Mouse (Mus musculus): ENCODE results near the gene Trpm2. TPM values are rescaled to one million over a fixed set of nuclear protein-coding genes. Genes with fewer than 3 reads are reported as not detected.

The Trpm2 gene
- polyA plus RNA-seq, 1 experiment = 0.17 TPM

- no peak overlapping the region for H3K4me3 ChIP-seq (ENCODE audit: control insufficient read depth, low read depth, low read length)
- no peak overlapping the region for H3K27ac ChIP-seq (ENCODE audit: control insufficient read depth, insufficient read depth, low read depth, low read length)
- TF ChIP-seq POLR2A (IDR thresholded peaks at IDR 0.05; ENCODE audit: control insufficient read depth, low read depth, low read length) (no peak), CTCF (IDR thresholded peaks at IDR 0.05; ENCODE audit: control insufficient read depth, insufficient read depth, insufficient replicate concordance, low read depth, low read length) (no peak)
- peaks cover 11% of the 10 kb centered on the region for H3K4me1 ChIP-seq (ENCODE audit: control insufficient read depth, insufficient read depth, low read length)
- no peaks in the 10 kb centered on the region for H3K27me3 ChIP-seq (ENCODE audit: control insufficient read depth, insufficient read depth, low read length)
- H3K36me3 ChIP-seq (ENCODE audit: control insufficient read depth, insufficient read depth, low read length) = no peaks in the 10 kb centered on the region
Observed at GRCm38 (mm10) chr10:77900903-77901818, 69.2 kb downstream of the Trpm2 start.

- Histone ChIP-seq H3K27me3 (ENCODE audit: control insufficient read depth, insufficient read depth, low read length) (no peaks in the 10 kb centered on the region), H3K4me1 (ENCODE audit: control insufficient read depth, insufficient read depth, low read length) (peaks cover 11% of the 10 kb centered on the region), H3K4me3 (ENCODE audit: control insufficient read depth, low read depth, low read length) (no peak overlapping the region), H3K36me3 (ENCODE audit: control insufficient read depth, insufficient read depth, low read length) (no peaks in the 10 kb centered on the region), H3K27ac (ENCODE audit: control insufficient read depth, insufficient read depth, low read depth, low read length) (no peak overlapping the region)
- TF ChIP-seq POLR2A (IDR thresholded peaks at IDR 0.05; ENCODE audit: control insufficient read depth, low read depth, low read length) (no peak), CTCF (IDR thresholded peaks at IDR 0.05; ENCODE audit: control insufficient read depth, insufficient read depth, insufficient replicate concordance, low read depth, low read length) (no peak)
Observed at GRCm38 (mm10) chr10:77900126-77900525, 70.2 kb downstream of the Trpm2 start.

GRCm38 (mm10) chr10:77895562-77895961, 74.8 kb downstream of the Trpm2 start:
- TF ChIP-seq CTCF (IDR thresholded peaks at IDR 0.05; ENCODE audit: control insufficient read depth, insufficient read depth, insufficient replicate concordance, low read depth, low read length) (no peak), POLR2A (IDR thresholded peaks at IDR 0.05; ENCODE audit: control insufficient read depth, low read depth, low read length) (no peak)
- Histone ChIP-seq H3K27me3 (ENCODE audit: control insufficient read depth, insufficient read depth, low read length) (no peaks in the 10 kb centered on the region), H3K36me3 (ENCODE audit: control insufficient read depth, insufficient read depth, low read length) (no peaks in the 10 kb centered on the region), H3K4me3 (ENCODE audit: control insufficient read depth, low read depth, low read length) (peak overlapping the region; percentile 77), H3K4me1 (ENCODE audit: control insufficient read depth, insufficient read depth, low read length) (no peaks in the 10 kb centered on the region), H3K27ac (ENCODE audit: control insufficient read depth, insufficient read depth, low read depth, low read length) (no peak overlapping the region)

GRCm38 (mm10) chr10:77890987-77891565, 79.3 kb downstream of the Trpm2 start:
- H3K4me1 ChIP-seq (ENCODE audit: control insufficient read depth, insufficient read depth, low read length) = no peaks in the 10 kb centered on the region
- no peaks in the 10 kb centered on the region for H3K27me3 ChIP-seq (ENCODE audit: control insufficient read depth, insufficient read depth, low read length)
- peak overlapping the region; percentile 71 for H3K4me3 ChIP-seq (ENCODE audit: control insufficient read depth, low read depth, low read length)
- H3K36me3 ChIP-seq (ENCODE audit: control insufficient read depth, insufficient read depth, low read length) = no peaks in the 10 kb centered on the region
- no peak for TF ChIP-seq POLR2A (IDR thresholded peaks at IDR 0.05; ENCODE audit: control insufficient read depth, low read depth, low read length)
- TF ChIP-seq CTCF (IDR thresholded peaks at IDR 0.05; ENCODE audit: control insufficient read depth, insufficient read depth, insufficient replicate concordance, low read depth, low read length) = no peak
- no peak overlapping the region for H3K27ac ChIP-seq (ENCODE audit: control insufficient read depth, insufficient read depth, low read depth, low read length)

GRCm38 (mm10) chr10:77886007-77886747, 84.2 kb downstream of the Trpm2 start:
- no peak overlapping the region for H3K4me3 ChIP-seq (ENCODE audit: control insufficient read depth, low read depth, low read length)
- H3K27me3 ChIP-seq (ENCODE audit: control insufficient read depth, insufficient read depth, low read length) = no peaks in the 10 kb centered on the region
- no peak for TF ChIP-seq CTCF (IDR thresholded peaks at IDR 0.05; ENCODE audit: control insufficient read depth, insufficient read depth, insufficient replicate concordance, low read depth, low read length)
- TF ChIP-seq POLR2A (IDR thresholded peaks at IDR 0.05; ENCODE audit: control insufficient read depth, low read depth, low read length) = no peak
- no peaks in the 10 kb centered on the region for H3K36me3 ChIP-seq (ENCODE audit: control insufficient read depth, insufficient read depth, low read length)
- no peaks in the 10 kb centered on the region; the same call in 1 of the 2 replicates for H3K4me1 ChIP-seq (ENCODE audit: control insufficient read depth, insufficient read depth, low read length)
- no peak overlapping the region for H3K27ac ChIP-seq (ENCODE audit: control insufficient read depth, insufficient read depth, low read depth, low read length)

GRCm38 (mm10) chr10:77882553-77882952, 87.8 kb downstream of the Trpm2 start:
- no peaks in the 10 kb centered on the region; the same call in 1 of the 2 replicates for H3K4me1 ChIP-seq (ENCODE audit: control insufficient read depth, insufficient read depth, low read length)
- H3K27me3 ChIP-seq (ENCODE audit: control insufficient read depth, insufficient read depth, low read length) = no peaks in the 10 kb centered on the region
- no peak overlapping the region for H3K27ac ChIP-seq (ENCODE audit: control insufficient read depth, insufficient read depth, low read depth, low read length)
- H3K36me3 ChIP-seq (ENCODE audit: control insufficient read depth, insufficient read depth, low read length) = no peaks in the 10 kb centered on the region
- peak; percentile 43; the same call in 1 of the 2 replicates for TF ChIP-seq CTCF (IDR thresholded peaks at IDR 0.05; ENCODE audit: control insufficient read depth, insufficient read depth, insufficient replicate concordance, low read depth, low read length)
- TF ChIP-seq POLR2A (IDR thresholded peaks at IDR 0.05; ENCODE audit: control insufficient read depth, low read depth, low read length) = no peak
- H3K4me3 ChIP-seq (ENCODE audit: control insufficient read depth, low read depth, low read length) = no peak overlapping the region

GRCm38 (mm10) chr10:77880305-77880704, 90.1 kb downstream of the Trpm2 start:
- no peaks in the 10 kb centered on the region for H3K27me3 ChIP-seq (ENCODE audit: control insufficient read depth, insufficient read depth, low read length)
- no peak for TF ChIP-seq CTCF (IDR thresholded peaks at IDR 0.05; ENCODE audit: control insufficient read depth, insufficient read depth, insufficient replicate concordance, low read depth, low read length)
- TF ChIP-seq POLR2A (IDR thresholded peaks at IDR 0.05; ENCODE audit: control insufficient read depth, low read depth, low read length) = no peak
- no peak overlapping the region for H3K27ac ChIP-seq (ENCODE audit: control insufficient read depth, insufficient read depth, low read depth, low read length)
- H3K36me3 ChIP-seq (ENCODE audit: control insufficient read depth, insufficient read depth, low read length) = no peaks in the 10 kb centered on the region
- H3K4me3 ChIP-seq (ENCODE audit: control insufficient read depth, low read depth, low read length) = no peak overlapping the region
- no peaks in the 10 kb centered on the region; the same call in 1 of the 2 replicates for H3K4me1 ChIP-seq (ENCODE audit: control insufficient read depth, insufficient read depth, low read length)

All from testis, adult 2 months (tissue).